Mouse (Mus musculus) gastrocnemius, postnatal 4 days (tissue): ENCODE data around the gene Tom1. TPM values are rescaled to one million over a fixed set of nuclear protein-coding genes. Genes with fewer than 3 reads are reported as not detected.

Source experiments
- DNase-seq, 2 experiments: peaks; one replicate each; pipeline ENCODE4 v3.0.0; 2021 to 2022; ENCODE audit warnings: low spot score in 2 of 2, mixed read lengths in 2 of 2
- total RNA-seq, 2 experiments: library from RNA; stranded (reverse); gene quantifications; 2 replicates each; pipeline ENCODE4 v1.2.3; 2021

Gene Tom1
- total RNA-seq, 2 experiments from 2014 or later: 61.9 to 63.4 TPM

DNA sequence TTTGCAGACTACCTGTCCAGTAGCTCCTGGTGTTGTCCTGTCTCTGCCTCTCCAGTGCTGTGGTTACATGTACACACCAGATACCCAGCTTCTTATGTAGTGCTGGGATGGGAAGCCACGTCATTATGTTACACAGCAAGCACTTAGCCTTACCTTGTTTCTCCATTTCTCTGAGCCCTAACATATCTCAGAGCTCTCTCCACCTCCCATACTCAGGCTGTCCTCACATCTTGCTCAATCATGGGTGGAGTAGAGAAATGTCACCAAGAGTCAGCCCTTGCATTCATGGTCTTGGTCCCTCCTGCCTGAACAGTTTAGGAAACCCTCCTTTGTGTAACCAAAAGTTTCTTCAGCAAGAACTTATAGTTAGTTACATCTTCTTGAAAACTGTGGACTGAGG lies 6.2 kb downstream of the Tom1 start:
- no peak for DNase-seq

DNA sequence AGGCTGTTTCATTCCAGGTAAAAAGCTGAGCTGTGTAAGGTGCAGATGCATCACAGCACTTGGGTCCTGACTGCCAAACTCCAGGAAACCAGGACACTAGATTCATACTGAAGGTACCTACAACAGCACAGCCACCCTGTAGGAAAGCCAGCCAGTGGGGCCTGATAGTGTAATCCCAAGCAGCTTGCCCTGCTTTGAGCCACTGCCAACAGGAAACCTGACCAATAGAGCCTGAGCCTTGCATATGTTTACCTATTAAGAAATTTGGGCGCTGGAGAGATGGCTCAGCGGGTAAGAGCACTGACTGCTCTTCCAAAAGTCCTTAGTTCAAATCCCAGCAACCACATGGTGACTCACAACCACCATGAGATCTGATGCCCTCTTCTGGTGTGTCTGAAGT lies 8.7 kb downstream of the Tom1 start:
- no peak for DNase-seq

DNA sequence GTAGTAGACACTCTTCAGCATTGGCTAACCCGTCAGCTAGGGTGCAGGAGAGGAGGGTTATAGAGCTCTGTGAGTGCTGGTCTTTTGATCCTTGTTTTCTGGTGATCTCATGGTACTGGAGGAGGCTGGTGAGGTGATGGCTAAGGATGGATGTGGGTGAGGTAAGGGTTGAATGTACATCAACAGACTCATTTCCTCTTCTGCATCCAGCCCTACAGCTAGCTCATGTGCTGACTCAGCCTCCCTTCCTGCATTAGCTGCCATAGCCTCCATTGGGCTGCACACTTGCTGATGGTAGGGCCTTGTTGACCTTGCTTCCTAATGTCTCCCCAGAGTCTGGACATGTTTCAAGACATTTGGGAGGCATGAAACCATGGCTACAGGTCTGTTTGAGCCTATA lies 9.5 kb downstream of the Tom1 start:
- DNase-seq: no peak

DNA sequence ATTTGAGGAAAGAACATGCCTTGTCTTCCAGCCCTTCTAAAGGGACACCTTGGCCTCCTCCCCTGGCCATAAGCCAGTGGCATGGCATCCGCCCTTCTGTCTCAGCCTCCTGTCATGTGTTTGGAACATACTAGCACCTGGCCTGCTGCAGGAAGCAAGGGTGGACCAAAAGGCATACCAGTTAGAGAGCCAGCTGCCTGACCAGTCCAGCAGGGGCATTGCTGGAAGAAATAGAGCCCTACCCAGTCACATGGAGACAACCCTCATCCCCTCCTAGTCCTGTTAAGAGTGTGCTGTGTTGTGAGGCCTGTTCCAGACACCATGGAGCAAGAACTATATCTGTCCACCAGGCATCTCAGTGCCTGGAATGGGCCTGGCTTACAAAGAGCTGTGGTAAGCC lies 12.8 kb downstream of the Tom1 start:
- no peak for DNase-seq

DNA sequence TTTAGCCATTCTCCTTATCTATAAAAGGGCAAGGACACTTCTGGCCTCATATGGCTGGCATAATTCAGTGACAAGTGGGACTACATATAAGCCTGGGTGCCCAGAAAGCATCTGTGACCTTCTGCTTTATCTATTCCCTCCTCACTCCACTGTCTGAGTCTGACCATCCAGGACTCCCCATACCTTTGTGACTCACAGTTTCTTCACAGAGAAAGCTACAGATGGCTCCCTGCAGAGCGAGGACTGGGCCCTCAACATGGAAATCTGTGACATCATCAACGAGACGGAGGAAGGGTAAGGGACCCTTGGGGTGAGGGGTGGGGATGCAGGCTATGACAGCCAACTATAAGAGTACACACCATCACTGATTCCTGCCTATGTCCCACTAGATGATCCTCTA lies 14.3 kb downstream of the Tom1 start:
- DNase-seq: no peak

DNA sequence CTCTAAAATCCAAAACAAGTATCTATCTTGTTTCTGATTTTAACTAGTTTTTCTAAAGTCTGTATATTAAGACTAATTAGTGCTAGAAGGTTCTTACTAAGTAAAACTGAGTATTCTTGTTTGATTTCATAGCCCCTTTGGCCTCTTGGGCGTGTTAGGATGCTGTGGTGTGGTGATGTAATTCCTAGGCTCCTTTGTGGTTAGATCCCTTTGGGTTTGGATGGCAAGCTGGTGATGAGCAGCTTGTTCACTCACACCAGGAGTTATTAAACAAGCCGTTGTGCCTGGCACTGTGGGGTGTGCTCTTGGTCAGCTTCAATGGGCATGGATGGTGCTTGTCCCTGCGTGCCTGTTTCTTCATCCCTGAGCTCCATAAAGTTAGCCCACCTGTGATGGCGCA lies 19.8 kb downstream of the Tom1 start:
- no peak for DNase-seq

DNA sequence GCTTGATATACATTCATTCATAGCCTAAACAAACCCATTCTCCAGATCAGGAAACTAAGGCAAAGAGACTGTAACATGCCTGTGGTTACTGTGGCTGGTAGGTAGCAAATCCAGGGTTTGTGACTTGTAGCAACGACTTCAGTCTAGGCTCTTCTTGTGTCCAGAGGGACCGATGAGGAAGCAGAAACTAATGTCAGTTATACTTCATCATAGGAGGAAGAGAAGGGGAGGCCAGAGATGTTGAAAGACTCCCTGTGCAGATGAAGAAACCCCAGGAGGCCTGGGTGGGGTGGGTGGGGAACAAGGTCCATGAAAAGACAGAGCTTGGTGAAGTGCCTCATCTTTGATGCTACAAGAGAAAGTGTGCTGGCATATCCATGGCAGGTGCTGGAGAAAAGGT lies 22.2 kb downstream of the Tom1 start:
- DNase-seq: no peak

DNA sequence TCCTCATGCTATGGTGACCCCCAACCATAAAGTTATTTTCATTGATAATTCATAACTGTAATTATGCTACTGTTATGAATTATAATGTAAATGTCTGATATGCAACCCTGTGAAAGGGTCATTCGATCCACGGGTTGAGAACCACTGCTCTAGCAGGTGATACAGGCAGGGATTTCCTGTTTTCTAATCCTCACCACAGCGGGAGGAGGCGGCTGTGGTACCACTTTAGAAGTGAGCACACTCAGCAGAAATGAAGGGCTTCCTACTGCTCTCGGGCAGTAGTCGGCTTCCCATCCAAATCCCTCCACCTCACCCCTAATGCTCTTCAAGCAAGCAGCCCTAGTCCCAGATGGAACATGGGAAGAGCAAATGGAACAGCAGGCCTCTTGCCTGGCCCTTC lies 26.5 kb downstream of the Tom1 start:
- DNase-seq: no peak

DNA sequence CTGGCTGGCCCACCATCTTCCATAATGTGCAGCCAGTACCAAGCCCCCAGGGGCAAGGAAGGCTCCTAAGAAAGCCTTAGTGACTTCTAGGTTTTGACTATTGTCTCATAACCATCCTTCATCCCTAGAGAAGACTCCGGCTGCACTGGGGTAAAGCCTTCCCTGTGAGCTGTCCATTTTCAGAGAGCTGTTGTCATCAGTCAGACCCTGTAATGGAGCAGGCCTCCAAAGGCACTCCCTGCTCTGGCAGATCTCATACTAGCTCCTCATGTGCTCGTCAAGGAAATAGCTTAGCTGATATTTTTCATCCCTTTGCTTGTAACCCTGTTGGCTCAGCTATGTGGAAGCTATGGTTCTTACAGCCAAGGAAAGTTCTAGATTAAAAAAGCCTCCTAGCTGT lies 27.3 kb downstream of the Tom1 start:
- DNase-seq: no peak

DNA sequence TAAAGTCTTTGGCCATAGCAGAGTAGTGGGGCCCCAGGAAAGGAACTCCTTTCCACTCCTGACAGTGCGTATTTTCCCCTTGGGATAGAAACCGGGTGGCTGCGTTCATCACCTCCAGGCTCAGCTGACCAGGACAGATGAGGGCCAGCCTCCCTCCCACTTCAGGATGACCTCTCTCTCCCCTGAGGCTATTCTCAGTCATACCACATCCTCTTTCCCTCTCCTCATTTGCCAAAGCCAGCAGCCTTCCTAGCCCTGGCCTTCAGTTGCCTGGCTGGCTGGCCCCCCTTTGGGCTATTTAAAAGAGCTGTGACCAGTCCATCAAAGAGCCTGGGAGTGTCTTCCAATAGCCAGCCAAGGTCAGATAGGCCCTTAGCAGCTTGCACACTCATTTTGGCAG lies 29.8 kb downstream of the Tom1 start:
- DNase-seq: no peak

DNA sequence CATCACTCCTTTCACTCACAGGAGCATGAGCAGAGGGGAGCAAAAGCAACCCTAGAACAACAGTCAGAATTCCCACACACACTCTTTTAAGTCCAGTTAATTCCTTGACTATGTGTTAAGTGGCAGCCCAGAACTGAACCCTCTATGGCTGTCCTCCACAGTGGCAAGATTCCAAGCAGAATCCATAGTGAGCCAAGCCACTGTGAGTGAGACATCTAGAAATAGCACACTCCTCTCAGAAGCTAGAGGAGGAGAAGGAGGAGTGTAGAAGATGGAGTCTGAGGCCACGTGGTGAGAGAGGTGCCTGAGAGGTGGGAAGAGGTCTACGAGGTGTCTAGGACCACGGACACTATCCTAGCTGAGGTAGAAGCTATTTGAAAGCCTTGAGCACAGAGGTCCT lies 31.3 kb downstream of the Tom1 start:
- no peak for DNase-seq

DNA sequence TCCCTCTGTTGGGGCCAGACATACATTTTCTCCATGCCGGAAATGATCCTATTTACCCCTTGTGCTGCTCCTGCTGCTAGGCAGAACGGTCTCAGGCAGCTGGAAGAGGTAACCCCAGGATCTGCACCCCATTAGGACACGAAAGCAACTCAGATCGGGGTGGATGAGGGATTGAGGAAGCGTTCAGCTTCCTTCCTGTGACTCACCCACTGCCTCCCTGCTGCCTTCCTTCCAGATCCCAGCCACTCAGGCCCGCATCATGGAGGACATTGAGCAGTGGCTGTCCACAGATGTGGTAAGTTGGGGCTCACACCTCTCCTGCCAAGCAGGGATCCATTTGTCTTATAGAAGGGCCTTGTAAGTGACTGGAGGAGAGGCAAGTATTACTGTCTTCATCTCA lies 33.8 kb downstream of the Tom1 start:
- no peak for DNase-seq

DNA sequence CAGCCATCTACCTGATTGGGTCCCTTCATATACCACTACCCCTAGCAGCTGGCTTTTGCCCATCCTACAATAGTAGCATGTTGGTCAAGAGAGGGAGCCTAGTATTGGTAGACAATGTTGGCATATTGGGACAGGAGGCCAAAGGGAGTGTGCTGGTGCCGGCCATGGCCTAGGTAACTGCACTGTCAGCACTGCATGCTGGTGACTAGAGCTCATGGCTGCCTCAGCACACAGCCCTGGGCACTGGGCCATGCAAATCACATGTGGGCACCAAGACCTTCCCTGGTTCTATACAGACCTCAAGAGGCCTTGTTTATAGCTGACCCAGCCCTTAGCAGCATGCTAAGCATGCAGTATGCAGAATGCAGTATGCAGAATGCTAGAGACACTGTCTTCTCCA lies 36.8 kb downstream of the Tom1 start:
- DNase-seq: no peak

DNA sequence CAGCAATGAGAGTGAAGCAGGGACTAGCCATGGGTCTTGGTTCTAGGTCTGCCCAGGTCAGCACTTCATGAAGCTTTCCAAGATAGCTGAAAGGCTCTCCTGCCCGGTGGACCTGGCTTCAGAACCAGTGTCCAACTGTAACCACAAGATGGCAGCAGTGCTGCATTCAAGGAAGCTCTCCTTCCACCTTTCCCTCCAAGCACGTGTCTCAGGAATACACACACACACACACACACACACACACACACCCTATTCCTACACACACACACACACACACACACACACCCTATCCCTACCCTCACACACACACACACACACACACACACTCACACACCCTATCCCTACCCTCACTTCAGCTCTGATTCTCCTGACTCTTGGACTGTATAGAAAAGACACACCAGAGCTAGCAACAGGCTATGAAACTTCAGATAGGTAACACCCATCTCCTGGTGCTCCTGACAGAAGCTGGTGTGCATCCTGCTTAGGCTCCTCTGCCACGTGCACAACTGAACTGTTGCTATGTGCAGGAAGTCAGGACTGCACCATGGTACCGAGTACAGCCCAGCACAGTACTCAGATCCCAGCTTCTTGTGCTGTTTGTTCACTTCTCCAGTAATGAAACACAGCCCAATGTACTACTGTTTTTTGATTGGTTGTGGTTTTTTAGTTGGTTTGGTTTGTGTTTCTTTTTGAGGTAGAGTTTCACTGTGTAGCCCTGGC lies 38.3 kb downstream of the Tom1 start:
- DNase-seq: peak; percentile 50 to 75

DNA sequence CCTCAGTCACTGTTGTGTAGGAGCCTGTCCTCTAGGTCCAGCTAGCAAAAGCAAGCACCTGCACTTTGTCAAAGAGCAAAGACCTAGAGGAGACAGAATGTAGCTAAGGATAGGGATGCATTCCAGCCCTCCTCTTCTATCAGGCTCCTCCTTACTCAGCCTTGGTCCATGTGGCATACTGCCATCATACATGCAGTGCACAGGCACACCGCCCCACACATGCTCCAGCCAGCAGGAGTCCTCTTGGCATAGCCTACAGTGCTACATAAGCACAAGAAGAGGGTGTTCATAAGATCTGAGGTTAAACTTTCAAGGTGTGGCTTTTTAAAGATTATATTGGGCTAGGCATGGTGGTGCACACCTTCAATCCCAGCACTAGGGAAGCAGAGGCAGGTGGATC lies 41.4 kb downstream of the Tom1 start:
- no peak for DNase-seq

DNA sequence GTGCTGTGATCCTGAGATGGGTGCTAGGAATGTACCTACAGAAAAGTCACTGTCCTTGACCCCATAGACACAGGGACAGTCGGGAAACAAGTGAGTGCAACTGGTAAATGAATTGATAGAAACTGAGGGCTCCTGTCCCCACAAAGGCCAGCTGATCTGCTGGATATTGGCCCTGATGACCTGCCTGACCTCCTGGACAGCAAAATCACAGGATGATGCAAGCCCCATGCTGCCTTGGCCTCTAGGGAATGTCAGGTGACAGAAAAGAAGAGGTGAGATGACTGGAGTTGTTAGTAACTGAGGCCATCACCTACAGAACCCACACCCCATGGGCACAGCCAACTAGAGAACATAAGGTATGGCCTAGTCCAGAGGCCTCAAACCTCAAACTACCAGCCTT lies 44.7 kb downstream of the Tom1 start:
- no peak for DNase-seq

DNA sequence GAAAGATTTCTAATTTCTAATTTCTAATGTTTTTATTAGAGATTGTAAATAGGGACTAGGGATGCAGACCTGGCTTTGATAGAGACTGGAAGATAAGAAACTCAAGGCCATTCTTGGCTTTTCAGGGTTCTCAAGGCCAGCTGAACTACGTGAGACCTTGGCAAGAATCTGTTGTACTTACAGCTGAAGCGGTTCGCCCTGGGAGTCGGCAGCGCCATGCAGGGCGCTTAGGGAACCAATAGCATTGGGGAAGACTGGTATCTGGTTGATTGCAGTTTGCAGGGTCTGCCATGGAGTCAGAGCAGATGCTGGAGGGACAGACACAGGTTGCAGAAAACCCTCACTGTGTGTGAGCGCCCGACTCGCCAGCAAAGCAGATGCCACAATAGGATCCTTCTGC lies 45.3 kb downstream of the Tom1 start:
- no peak for DNase-seq

DNA sequence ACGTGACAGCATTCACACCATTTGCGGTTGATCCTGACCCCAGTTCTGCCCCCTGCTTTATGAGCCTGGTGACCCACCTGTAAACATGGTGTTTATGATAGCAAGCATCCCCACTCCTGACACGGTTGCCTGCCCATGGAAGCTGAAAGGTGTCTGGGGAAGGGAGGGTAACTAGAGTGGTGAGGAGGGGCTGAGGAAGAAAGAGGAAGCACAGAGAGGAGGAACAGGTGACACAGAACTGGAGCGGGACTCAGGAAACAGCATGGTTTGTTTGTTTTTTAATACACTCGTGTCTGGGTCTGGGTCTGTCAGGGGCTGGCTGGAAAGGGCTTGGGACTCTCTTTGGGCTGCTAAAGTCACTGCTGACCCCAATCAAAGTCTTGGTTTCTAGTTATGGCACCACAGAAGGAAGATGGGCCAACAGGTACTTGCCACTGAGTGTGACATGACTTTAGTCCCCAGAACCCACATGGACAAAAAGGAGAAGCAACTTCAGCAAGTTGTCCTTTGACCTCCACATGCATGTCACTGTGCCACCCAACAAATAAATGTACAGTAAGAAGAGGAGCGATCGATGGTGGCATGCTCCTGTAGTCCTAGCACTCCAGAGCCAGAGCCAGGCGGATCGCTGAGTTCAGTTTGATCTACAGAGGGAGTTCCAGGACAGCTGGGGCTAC lies 48.0 kb downstream of the Tom1 start:
- DNase-seq: no peak

DNA sequence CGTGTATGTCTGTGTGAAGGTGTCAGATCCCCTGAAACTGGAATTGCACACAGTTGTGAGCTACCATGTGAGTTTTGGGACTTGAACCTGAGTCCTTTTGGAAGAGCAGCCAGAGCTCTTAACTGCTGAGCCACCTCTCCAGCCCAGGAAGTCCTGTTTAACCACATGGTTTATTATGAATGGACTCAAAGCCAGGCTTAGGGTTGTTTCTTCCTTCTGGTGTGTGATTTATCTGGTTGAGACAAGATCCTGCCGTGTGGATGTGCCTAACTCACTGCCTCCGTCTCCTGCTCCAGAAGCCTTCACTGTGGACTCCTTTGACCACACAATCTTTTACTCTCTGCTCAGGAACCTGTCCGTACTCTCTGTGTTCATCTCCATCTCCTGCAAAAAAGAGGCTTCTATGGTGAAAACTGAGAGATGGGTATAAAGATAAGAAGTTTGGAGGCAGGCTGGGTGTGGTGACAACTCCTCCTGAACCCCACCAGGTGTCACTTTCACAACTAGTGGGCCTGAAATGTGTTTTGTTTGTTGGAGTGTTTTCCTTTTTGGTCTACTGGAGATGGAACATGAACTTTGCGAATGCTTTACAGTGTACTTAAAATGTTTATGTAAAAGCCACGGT lies 48.8 kb downstream of the Tom1 start:
- no peak for DNase-seq

DNA sequence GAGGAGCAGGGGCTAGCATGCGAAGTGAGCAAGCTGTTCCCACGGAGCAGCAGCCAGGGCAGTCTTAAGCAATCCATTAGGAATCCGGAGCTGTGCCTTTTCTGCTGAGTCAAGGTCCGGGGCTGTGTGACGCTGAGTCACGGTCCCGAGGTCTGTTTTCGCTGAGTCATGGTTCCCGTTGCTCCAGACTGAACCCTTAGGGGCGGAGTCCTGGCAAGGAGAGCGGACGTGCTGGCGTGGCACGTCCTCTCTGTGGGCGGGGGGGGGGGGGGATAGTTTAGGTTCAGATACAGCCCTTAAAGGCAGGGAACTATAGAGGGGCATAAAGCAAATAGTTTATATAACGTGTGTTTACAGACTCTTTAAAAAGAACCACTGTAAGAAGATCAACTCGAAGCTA lies 50.3 kb downstream of the Tom1 start:
- DNase-seq: peak; percentile 77 to 94

DNA sequence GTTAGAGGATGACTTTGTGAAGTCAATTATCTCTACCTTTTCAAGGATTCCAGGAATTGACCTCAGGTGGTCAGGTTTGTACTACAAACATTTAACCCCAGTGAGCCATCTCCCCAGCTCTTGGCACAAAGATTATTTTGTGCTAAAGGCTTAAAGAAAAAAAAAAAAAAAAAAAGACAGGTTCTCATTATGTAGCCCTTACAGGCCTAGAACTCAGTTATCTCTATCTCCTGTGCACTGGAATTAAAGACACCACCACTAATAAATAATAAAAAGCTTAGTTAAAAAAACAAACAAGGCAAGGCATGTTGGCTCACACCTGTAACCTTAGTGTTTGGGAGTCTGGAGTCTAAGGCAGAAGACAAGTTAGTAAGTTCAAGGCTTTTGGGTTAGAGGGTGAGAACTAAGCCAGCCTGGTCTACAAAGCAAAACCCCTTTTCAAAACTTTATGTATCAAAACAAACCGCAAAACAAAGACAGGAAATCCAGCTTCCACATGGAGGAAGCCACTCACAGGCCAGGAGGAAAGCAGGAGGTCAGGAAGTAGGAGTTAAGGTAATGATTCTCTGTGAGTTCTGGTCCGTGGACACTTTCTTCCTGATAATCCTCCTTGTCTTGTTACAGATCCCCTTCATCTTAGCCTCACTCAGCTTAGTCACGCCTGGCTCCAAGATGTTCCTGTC lies 51.0 kb downstream of the Tom1 start:
- no peak for DNase-seq

DNA sequence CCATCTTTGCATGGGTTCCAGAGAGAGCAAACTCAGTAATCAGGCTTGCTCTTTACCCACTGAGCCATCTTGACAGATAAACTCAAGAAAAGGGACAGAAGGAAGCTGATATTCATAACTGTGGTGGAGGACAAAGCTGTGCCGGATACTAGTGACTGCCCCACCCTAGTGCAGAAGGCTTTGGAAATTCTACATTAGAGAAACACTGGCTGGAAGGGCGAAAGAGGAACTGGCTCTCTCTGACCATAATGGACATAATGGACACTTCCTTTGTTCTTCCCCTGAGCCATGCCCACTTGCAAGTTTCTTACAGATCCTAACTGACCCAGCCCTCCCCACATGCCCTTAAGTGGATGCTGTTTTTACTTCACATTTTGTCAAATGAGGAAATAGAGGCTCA lies 52.5 kb downstream of the Tom1 start:
- DNase-seq: no peak
